Mouse (Mus musculus): ENCODE data around the gene Dgkg.

GRCm38 (mm10) chr16:22499447-22499846 is 157.6 kb downstream of the Dgkg start:
- TF ChIP-seq CTCF (IDR thresholded peaks at IDR 0.05; ENCODE audit: low read depth) (no peak), EP300 (IDR thresholded peaks at IDR 0.05; ENCODE audit: low read depth) (no peak)

All from heart, postnatal 0 days (tissue).